Mouse (Mus musculus) left cerebral cortex, adult 9 months (tissue): ENCODE measurements around the gene Nhej1.
A peak's percentile ranks its signal among the peaks of the same experiment; 100 is the strongest.

ENCODE experiments used
- DNase-seq, 2 experiments: peaks; one replicate each; pipeline ENCODE4 v3.0.0; 2022; ENCODE audit warnings: low spot score in 2 of 2

Gene Nhej1

DNA sequence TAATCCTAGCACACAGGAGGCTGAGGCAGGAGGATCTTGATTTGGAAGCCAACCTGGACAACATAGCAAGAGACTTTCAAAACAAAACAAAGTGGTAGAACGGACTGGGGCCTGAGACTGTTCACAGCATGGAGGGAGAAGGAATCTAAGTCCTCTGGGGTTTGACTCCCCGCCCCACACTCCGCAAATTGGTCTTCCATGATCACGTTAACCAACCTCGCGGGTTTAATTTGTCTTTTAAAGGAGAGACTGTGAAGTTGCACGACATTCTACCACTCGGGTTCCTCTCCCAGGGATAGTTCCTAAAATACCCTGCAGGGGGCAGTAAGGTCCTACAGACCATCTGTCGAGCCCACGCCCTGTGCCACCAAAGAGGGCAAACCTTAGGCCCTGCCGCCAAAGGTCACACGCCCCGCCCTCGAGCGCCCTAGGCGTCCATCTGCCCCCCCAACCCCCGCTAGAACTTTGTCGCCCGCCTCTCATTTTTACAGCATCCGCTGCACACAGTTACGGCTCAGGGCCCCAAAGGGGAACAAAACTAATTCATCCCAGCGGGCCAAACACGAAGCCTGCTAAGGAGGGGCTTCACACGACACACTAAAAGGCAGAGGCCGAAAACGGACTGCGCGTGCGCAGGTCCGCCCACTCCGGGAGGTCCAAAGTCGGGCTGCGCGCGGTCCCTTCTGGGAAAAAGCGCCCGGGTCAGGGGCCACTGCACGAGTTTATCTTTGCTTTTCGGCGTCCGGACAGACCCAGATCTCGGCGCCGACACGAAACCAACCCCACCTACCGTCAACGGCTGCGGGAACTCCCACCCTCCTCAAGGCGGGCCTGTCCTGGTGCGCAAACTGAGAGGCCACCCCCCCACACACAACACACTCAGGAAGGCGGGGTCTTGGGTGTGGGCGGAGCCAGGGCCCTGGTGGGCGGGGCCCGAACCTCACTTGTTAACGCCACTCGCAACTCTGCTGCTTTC lies at the start of gene Nhej1:
Gene Nhej1, minus strand, starts transcription at position 855 of the 976 bp plus-strand sequence.
- DNase-seq, result peak; percentile 76 to 90

- peak; percentile 81 to 95 for DNase-seq
Observed at GRCm38 (mm10) chr1:75168472-75169464, 43.8 kb upstream of the Nhej1 start, which contains the start of gene Zfand2b. Gene Zfand2b (plus strand): TSS chr1:75168646.

DNA sequence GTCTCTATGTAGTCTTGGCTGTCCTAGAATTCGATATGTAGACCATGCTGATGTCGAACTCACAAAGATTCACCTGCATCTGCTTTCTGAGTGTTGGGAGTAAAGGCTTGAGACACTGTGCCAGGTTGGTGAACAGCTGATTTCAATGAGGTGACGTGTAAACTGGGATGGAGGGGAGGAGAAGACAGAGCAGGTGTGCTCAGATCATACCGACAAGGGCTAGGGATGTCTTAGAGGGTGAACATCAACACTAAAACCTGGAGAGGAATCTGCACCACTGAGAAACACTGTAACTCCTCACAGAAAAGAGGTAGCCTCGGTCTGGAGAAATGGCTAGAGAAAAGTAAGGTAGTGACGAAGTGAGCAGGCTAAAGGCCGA lies 43.1 kb upstream of the Nhej1 start:
- no peak for DNase-seq

- DNase-seq, result no peak
Observed at GRCm38 (mm10) chr1:75160256-75160617, 35.2 kb upstream of the Nhej1 start.

DNA sequence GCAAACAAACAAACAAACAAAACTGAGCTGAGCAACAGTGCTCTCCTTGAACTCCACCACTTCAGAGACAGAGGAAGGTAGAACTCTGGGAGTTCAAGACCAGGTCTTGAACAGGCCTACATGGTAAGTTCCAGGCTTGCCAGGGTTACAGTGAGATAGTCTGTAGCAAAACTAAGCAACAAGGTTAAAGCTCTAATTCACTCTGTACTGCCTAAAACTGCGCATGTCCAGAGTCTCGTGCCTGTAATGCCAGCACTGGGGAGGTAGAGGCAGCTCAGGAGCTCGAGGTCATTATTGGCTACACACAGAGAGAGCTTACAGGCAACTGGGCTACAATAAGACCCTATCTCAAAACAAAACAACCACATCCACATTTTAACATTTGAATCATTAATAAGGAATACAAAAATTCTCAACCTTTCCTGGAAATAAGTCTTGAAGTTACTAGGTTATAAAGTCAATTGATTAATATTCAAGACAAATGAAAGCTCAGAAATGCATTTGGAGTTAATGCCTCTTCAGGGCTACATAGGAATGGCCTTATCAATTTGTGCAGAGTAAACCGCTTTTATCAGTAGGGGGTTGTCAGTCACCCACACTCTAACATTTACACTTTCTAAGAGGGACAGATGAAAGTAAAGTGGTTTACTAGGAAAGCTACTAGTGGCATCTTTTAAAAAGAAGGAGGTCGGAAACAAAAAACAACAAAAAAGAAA lies 34.7 kb upstream of the Nhej1 start:
- no peak for DNase-seq

- DNase-seq, result no peak
Observed at GRCm38 (mm10) chr1:75158990-75159389, 34.0 kb upstream of the Nhej1 start.

GRCm38 (mm10) chr1:75155837-75156236 lies 30.8 kb upstream of the Nhej1 start:
- no peak for DNase-seq

DNA sequence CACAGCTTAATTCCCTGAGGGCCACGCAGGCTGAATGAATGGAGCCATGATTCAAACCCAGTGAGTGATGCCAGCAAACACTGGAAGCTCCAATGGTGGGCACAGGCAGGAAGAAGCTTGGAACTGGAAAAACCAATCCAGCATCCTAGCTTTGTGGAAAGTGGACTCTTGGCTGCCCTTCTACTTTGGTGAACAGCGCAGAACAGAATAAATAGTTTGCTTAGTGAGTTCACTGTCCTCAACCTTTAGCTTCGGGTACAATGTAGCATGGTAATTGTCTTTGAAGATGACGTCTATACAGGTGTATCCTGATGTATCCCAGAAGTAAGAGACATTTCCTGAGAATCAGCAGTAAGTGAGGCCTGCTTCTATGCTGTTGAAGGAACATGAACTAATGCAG lies 23.7 kb upstream of the Nhej1 start:
- no peak for DNase-seq

- DNase-seq, result no peak
Observed at GRCm38 (mm10) chr1:75147411-75148135, 22.6 kb upstream of the Nhej1 start.

DNA sequence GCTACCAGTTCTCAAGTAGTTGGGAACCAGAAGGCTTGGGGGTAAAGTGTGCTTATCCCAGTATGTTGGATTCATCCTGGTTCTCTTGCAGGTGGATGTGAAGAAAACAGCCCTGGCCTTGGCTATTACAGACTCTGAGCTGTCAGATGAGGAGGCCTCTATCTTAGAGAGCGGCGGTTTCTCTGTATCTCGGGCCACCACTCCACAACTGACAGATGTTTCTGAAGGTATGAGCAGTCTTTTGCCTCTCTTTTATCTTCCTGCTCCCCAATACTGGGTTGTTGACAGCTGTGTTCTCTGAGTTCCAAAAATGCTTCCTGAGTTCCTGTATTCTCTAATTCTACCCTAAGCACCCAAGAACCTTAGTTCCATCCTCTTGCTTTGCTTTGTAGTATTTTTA lies 20.6 kb upstream of the Nhej1 start:
- DNase-seq, result no peak

GRCm38 (mm10) chr1:75142301-75143261 lies 17.6 kb upstream of the Nhej1 start, which contains the start of the genes Cnppd1 and Retreg2:
Gene Cnppd1 (minus strand): TSS chr1:75142711.
Gene Retreg2 (plus strand): TSS chr1:75142778.
- DNase-seq, result peak; percentile 87 to 95

DNA sequence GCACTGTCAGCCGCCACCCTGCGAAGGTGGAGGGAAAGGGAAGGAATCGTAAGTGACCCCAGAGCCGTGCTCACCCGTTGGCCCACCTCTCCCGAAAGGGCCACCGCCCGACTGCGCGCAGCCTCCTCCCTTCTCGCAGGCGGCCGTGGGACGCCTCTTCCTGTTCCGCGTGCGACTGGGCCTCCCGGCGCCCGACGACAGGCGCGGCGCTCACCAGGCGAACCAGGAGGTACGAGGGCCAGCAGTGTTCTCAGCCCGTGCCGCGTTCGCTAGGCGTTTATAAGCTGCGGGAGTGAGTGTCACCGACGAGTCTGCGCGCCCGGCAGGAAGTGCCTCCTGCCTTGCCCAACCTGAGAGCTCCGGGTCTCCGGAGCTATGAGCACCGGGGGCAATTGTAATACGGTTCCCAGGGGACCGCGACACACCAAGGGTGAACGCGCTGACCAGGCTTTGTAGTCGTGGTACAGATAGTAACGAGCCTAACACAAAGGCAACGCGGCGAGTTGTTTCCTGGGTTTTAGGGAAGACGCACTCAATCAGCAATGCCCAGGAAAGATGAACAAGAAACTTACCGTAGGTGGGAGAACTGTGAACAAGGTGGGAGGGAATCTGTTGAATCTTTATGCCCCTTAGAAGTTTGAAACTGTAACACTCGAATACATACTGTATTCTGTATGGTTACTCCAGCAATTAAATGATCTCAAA lies 16.6 kb upstream of the Nhej1 start:
- DNase-seq, result peak in 1 of 2 experiments; percentile 52

DNA sequence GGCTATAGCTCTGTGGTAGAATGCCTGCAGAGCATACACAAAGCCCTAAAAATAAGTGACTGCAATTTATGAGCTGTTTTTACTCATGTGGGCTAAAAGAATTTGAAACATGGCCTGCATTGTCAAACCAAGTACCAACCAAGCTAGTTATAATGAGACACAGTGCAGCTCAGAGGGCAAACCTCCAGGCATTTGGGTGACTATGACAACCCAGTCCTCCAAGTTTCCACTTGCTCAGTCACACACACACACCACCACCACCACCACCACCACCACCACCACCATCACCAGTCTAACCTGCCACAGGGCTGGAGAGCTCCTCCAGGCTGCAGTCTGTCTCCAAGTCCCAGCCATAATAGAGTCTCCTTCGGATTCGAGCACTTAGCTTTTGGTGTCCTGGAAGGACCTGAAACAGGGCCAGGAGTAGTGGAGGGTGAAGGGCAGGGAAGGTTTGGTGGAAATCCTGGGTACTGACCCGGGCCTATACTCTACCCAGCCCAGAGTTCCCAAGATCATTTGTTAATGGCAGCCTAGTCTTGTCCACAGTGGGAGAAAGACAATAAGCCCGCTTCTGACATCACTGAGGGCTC lies 15.7 kb upstream of the Nhej1 start:
- no peak for DNase-seq

DNA sequence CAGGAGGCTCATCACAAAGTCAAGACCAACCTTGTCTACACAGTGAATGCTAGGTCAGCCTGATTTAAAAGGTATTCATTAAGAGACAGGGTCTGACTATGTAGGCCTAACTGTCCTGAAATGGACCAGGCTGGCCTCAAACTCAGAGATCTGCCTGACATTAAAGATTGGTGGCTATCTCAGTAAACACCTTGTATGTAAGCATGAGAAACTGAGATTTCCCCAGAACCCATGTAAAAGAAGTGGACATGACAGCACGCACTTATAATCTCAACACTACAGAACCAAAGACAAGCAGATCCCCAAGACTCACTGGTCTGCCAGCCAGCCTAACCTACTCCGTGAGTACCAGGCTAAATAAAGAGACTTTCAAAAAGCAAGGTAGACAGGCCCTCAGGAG lies 13.4 kb upstream of the Nhej1 start:
- DNase-seq, result no peak

DNA sequence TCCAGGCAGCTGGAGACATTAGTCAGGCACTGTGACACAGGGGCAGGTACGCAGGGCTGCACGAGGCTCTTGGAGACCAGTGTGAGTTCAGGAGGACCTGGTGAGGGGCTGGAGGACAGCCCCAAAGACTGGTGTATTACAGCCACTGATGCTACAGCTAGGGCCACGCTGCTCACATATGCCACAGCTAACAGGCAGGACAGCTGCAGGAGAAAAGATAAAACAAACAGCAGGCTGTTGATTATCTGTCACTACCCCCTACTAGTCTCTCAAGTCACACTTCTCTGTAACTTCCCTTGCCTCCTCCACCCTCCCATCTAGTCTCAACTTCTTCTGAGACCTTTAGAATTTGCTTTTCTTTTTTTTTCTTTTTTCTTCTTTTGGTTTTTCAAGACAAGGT lies 11.7 kb upstream of the Nhej1 start:
- DNase-seq, result no peak

GRCm38 (mm10) chr1:75136293-75136692 lies 11.3 kb upstream of the Nhej1 start:
- no peak for DNase-seq

DNA sequence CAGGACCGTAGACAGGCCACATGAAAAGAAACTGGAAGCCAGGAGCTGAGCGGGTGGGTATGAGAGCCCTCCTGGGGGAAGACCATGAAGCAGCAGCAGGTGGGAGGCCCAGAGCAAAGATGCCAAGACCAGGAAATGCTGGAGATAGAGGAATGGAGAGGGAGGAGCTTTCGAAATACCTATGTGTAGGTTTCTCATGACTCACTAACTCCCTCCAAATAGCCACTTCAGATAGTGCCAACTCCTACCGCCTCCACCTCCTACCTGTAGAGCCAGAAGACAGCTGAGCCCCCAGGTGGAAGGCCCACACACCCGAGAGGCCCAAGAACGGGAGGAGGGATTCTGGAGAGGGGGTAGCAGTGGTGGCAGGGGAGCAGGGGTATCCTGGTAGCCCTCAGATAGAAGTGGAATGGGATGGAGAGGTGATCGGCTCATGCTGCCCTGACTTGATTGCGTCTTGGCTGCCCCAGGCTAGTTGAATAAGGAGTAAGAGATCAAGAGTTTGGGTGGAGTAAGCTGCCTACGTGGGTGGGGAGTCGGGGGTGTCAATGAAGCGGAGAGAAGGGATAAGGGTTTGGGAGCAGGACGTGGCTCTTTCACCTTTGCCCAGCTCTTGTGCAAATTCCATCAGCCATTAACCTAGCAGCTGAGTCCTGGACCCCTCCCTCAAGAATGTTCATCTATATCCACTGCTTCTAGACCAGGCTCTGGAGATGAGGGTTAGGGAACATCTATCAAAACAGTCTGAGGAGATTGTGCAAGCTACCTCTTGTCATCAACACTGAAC lies 8.6 kb upstream of the Nhej1 start, which contains the start of gene Slc23a3:
Gene Slc23a3, minus strand, starts transcription at position 470 of the 787 bp plus-strand sequence.
- DNase-seq, result no peak

- no peak for DNase-seq
Observed at GRCm38 (mm10) chr1:75128641-75129040, 3.6 kb upstream of the Nhej1 start.
